Mouse (Mus musculus) heart, adult 2 months (tissue): ENCODE results near the gene Snx10.

Experiments used
- EP300 ChIP-seq: fragments of 200-500 bp; IDR thresholded peaks from 2 replicates; pipeline ENCODE4 v1.6.1; 2011; ENCODE audit warnings: low read depth, low read length, control low read depth; ENCODE audit not compliant: insufficient read depth
- POLR2A ChIP-seq: fragments of 200-500 bp; IDR thresholded peaks from 2 replicates; pipeline ENCODE4 v1.6.1; 2011; ENCODE audit warnings: mild to moderate bottlenecking, low read depth, low read length, control low read depth; ENCODE audit not compliant: insufficient read depth

- TF ChIP-seq EP300 (no peak), POLR2A (no peak)
Observed at GRCm38 (mm10) chr6:51574132-51574531, 50.4 kb downstream of the Snx10 start.
